Comparison of ENCODE assay signal across 28 mouse cellular contexts in the genomic region with DNA sequence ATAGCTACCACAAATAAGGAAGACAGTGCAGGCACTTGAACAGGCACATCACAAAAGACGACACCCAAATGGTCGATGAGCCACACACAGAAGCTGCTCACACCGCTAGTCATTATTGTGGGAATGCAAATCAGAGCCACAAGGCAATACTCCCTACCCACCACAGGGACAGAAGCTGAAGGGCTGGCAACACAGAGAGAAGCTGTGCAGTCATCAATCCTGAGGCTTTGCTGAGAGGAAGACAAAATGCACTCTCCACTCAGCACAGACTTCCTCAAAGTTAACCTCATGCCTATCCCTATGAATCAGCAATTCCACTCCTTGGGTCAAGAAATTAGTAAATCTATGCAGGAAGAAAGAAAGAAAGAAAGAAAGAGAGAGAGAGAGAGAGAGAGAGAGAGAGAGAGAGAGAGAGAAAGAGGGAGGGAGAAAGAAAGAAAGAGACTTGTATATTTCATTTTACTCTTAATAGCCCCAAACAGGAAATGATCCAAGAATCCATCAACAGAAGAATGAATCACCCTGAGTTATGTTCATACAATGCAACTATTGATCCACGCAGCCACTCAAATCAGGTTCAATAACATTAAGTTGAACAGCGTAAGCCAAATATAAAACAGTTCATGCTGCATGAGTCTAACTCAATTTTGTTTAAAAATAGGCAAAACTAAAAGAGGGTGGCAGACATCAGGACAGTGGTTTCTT. TPM values are rescaled to one million over a fixed set of nuclear protein-coding genes. Genes with fewer than 3 reads are reported as not detected.
DNase-seq lines count a peak whose midpoint lies in the region; TF ChIP-seq lines count a peak whose summit lies in the region.
"Had no signal": no experiment of that assay in that cellular context is flagged by ENCODE, and none has a peak within 500 bp of the region (broad histone marks: within the 10 kb centered on the region; RNA-seq: fewer than 3 reads in every experiment).

No protein-coding gene starts in this region.

- H3K9ac ChIP-seq in MEL (ENCODE audit: control insufficient read depth, low read depth, low read length, poor library complexity, severe bottlenecking), result no peak overlapping the region
- H3K9ac ChIP-seq: forebrain, embryonic 15.5 days; heart, embryonic 12.5 days; hindbrain, embryonic 13.5 days; limb, embryonic 12.5 days; lung, embryonic 15.5 days; midbrain, embryonic 12.5 days had no signal

- no peaks in the 10 kb centered on the region for H3K4me1 ChIP-seq in MEL (ENCODE audit: control insufficient read depth in 1 of 2, insufficient read depth in 2 of 2, low read length in 2 of 2)
- H3K4me1 ChIP-seq in bone marrow macrophage, adult 2 months (ENCODE audit: control insufficient read depth, insufficient read depth, low read length), result peaks cover 10% of the 10 kb centered on the region
- H3K4me1 ChIP-seq: forebrain, embryonic 10.5 days; forebrain, embryonic 15.5 days; heart, embryonic 12.5 days; hindbrain, embryonic 13.5 days; lung, embryonic 15.5 days; midbrain, embryonic 12.5 days had no signal

- H3K27ac ChIP-seq in MEL (ENCODE audit: control insufficient read depth, low read depth, low read length), result no peak overlapping the region
- peak overlapping the region; percentile 37 for H3K27ac ChIP-seq in bone marrow macrophage, adult 2 months (ENCODE audit: insufficient read depth, low read depth, low read length)
- H3K27ac ChIP-seq in macrophage, result peak overlapping the region; percentile 21
- H3K27ac ChIP-seq: forebrain, embryonic 10.5 days; forebrain, embryonic 15.5 days; heart, adult 2 months; hindbrain, embryonic 13.5 days; limb, embryonic 12.5 days; lung, embryonic 15.5 days; midbrain, embryonic 12.5 days had no signal

- peak; percentile 86 for DNase-seq in 3T3-L1 (ENCODE audit: low read depth, low spot score)
- peak; percentile 11 for DNase-seq in MEL (ENCODE audit: low read depth, low spot score)
- no peak for DNase-seq in cerebellum, postnatal 4 days (ENCODE audit: low spot score in 2 of 2)
- DNase-seq in layer of hippocampus, postnatal 36 days, result no peak
- DNase-seq in adrenal gland, adult 2 months, result no peak
- DNase-seq: adrenal gland, postnatal 36 days; cerebellum, adult 2 months; cerebellum, postnatal 14 days; gastrocnemius, postnatal 36 days; heart, adult 2 months; heart, postnatal 4 days; kidney, adult 11 months; kidney, postnatal 14 days; layer of hippocampus, adult 9-11 months; retina, postnatal 1 day; right cerebral cortex, postnatal 25 days; spleen, adult 18-20 months; thymus, postnatal 14 days had no signal

- no peak for TF ChIP-seq CTCF in MEL (IDR thresholded peaks at IDR 0.05 in 2 of 3, conservative IDR thresholded peaks at IDR 0.05 in 1 of 3; ENCODE audit: control insufficient read depth in 1 of 3, insufficient read depth in 1 of 3, low read depth in 2 of 3, low read length in 3 of 3, poor library complexity in 1 of 3, severe bottlenecking in 1 of 3)
- no peak for TF ChIP-seq CTCF in bone marrow macrophage, adult 2 months (IDR thresholded peaks at IDR 0.05; ENCODE audit: low read depth, low read length)

- no peaks in the 10 kb centered on the region for H3K79me2 ChIP-seq in MEL (ENCODE audit: control insufficient read depth, insufficient read depth, low read length, poor library complexity)
- H3K79me2 ChIP-seq in macrophage (ENCODE audit: inconsistent target), result no peaks in the 10 kb centered on the region

- no peak for TF ChIP-seq POLR2A in MEL (IDR thresholded peaks at IDR 0.05; ENCODE audit: control insufficient read depth in 1 of 2, insufficient read depth in 1 of 2, low read depth in 1 of 2, low read length in 2 of 2, poor library complexity in 1 of 2)
- TF ChIP-seq POLR2A in bone marrow macrophage, adult 2 months (IDR thresholded peaks at IDR 0.05; ENCODE audit: borderline replicate concordance, low read depth, low read length), result no peak

- H3K27me3 ChIP-seq in MEL (ENCODE audit: control insufficient read depth in 1 of 2, insufficient read depth in 2 of 2, low read length in 2 of 2), result no peaks in the 10 kb centered on the region
- H3K27me3 ChIP-seq: forebrain, embryonic 15.5 days; heart, embryonic 12.5 days; hindbrain, embryonic 13.5 days; limb, embryonic 12.5 days; lung, embryonic 15.5 days; megakaryocyte, embryonic 14.5 days; midbrain, embryonic 12.5 days had no signal

- no peaks in the 10 kb centered on the region for H3K9me3 ChIP-seq in MEL (replicated peaks; ENCODE audit: insufficient read depth, low read length)
- H3K9me3 ChIP-seq: forebrain, embryonic 10.5 days; forebrain, embryonic 15.5 days; hindbrain, embryonic 13.5 days; limb, embryonic 12.5 days; lung, embryonic 15.5 days; midbrain, embryonic 12.5 days had no signal

- H3K4me3 ChIP-seq in MEL (ENCODE audit: control insufficient read depth in 1 of 2, insufficient read depth in 1 of 2, low read depth in 2 of 2, low read length in 2 of 2) (no peak overlapping the region), macrophage (ENCODE audit: inconsistent target) (no peak overlapping the region)
- no peak overlapping the region for H3K4me3 ChIP-seq in bone marrow macrophage, adult 2 months (ENCODE audit: insufficient read depth, low read length)
- H3K4me3 ChIP-seq: forebrain, embryonic 10.5 days; forebrain, embryonic 15.5 days; heart, adult 2 months; heart, embryonic 12.5 days; hindbrain, embryonic 13.5 days; limb, embryonic 12.5 days; lung, embryonic 15.5 days; megakaryocyte, embryonic 14.5 days; midbrain, embryonic 12.5 days had no signal

- no peak for TF ChIP-seq EP300 in MEL (IDR thresholded peaks at IDR 0.05; ENCODE audit: low read depth in 1 of 2, low read length in 2 of 2)

- 47% methylated on average over 5 of the region's 5 CpGs for WGBS in macrophage (ENCODE audit: missing documents)

- H3K36me3 ChIP-seq in MEL (ENCODE audit: control insufficient read depth in 1 of 2, insufficient read depth in 2 of 2, low read length in 2 of 2), result peaks cover 0 to 3% of the 10 kb centered on the region in 2 experiments; a peak in 1 of 4 replicates
- peaks cover 12% of the 10 kb centered on the region; the same call in 1 of the 2 replicates for H3K36me3 ChIP-seq in macrophage (ENCODE audit: inconsistent target)

- no peak for TF ChIP-seq RAD21 in MEL (IDR thresholded peaks at IDR 0.05; ENCODE audit: low read depth, low read length)

TF ChIP-seq in MEL, 35 proteins besides CTCF, POLR2A, EP300 and RAD21 (continues in another document):
- TF ChIP-seq MAX (IDR thresholded peaks at IDR 0.05; ENCODE audit: low read length) (no peak), SIN3A (IDR thresholded peaks at IDR 0.05; ENCODE audit: low read length) (no peak), UBTF (IDR thresholded peaks at IDR 0.05; ENCODE audit: borderline replicate concordance, insufficient read depth, low read depth, low read length) (no peak), TCF12 (IDR thresholded peaks at IDR 0.05; ENCODE audit: low read depth, low read length) (no peak), MYC (IDR thresholded peaks at IDR 0.05; ENCODE audit: low read depth, low read length) (no peak), BHLHE40 (IDR thresholded peaks at IDR 0.05; ENCODE audit: borderline replicate concordance, low read depth, low read length) (no peak), TBP (IDR thresholded peaks at IDR 0.05; ENCODE audit: low read depth, low read length) (no peak), POLR2AphosphoS2 (IDR thresholded peaks at IDR 0.05; ENCODE audit: low read length) (no peak), JUND (IDR thresholded peaks at IDR 0.05; ENCODE audit: low read depth, low read length) (no peak), USF1 (IDR thresholded peaks at IDR 0.05; ENCODE audit: low read depth, low read length) (no peak), ZC3H11A (IDR thresholded peaks at IDR 0.05; ENCODE audit: low read depth, low read length) (no peak), MEF2A (IDR thresholded peaks at IDR 0.05; ENCODE audit: extremely low read depth, insufficient replicate concordance, low read depth, low read length, poor library complexity, severe bottlenecking) (no peak), KAT2A (conservative IDR thresholded peaks at IDR 0.05; ENCODE audit: low read depth, low read length) (no peak), ZMIZ1 (IDR thresholded peaks at IDR 0.05; ENCODE audit: low read depth, low read length) (no peak), MXI1 (IDR thresholded peaks at IDR 0.05; ENCODE audit: low read depth, low read length) (no peak), MAFK (IDR thresholded peaks at IDR 0.05; ENCODE audit: borderline replicate concordance, low read depth, low read length) (no peak), ZKSCAN1 (IDR thresholded peaks at IDR 0.05; ENCODE audit: low read depth, low read length) (no peak)

RNA-seq across cellular contexts. Expression of a gene that starts 44.0 kb away (rescaled TPM):
- 6.5 and 7.4 TPM in 2 replicates for total RNA-seq in MEL (2012; rRNA removed)
- polyA plus RNA-seq in MEL (2012; ENCODE audit: insufficient read depth in 1 of 2, insufficient read length in 2 of 2, low read depth in 1 of 2, low replicate concordance in 2 of 2, missing spikeins in 1 of 2) (10 to 100 TPM in 1 of 2 experiments, not detected in 1; 16.6 TPM), macrophage (2018) (4.6 to 5.8 TPM (median 5.3 TPM) in 3 replicates)
- 4.8 and 5.7 TPM in 2 replicates for polyA plus RNA-seq in bone marrow macrophage, adult 2 months (2012; ENCODE audit: insufficient read depth, insufficient read length, missing spikeins)
- total RNA-seq in macrophage (2018; cell fraction: chromatin; rRNA removed), result 100 to 1,000 TPM in 3 of 26 experiments, 10 to 100 TPM in 23; 16.8 to 212 (median 23.5) TPM
- 10 to 100 TPM in 2 of 26 experiments, 1 to 10 TPM in 24; 4.2 to 21.6 (median 6.0) TPM for total RNA-seq in macrophage (2018; cell fraction: cytosol; rRNA removed)
- 100 to 1,000 TPM in 2 of 26 experiments, 10 to 100 TPM in 23, 1 to 10 TPM in 1; 9.7 to 169 (median 17.6) TPM for total RNA-seq in macrophage (2018; cell fraction: nucleus; rRNA removed)
- 10 to 100 TPM; 23.2 to 24.9 TPM for total RNA-seq in layer of hippocampus, postnatal 36 days (2021)
- total RNA-seq in adrenal gland, adult 2 months (2021), result 10 to 100 TPM; 10.6 to 12.4 TPM
- polyA plus RNA-seq in adrenal gland, adult 2 months (2012; rRNA removed), result 5.1 and 7.2 TPM in 2 replicates

RNA-seq across cellular contexts. Expression of a gene that starts 58.0 kb away (rescaled TPM):
- total RNA-seq in MEL (2012; rRNA removed), result 16.6 and 18.4 TPM in 2 replicates
- polyA plus RNA-seq in MEL (2012; ENCODE audit: insufficient read depth in 1 of 2, insufficient read length in 2 of 2, low read depth in 1 of 2, low replicate concordance in 2 of 2, missing spikeins in 1 of 2) (10 to 100 TPM in 1 of 2 experiments, not detected in 1; 36.0 TPM), macrophage (2018) (22.5 to 63.8 TPM (median 46.7 TPM) in 3 replicates)
- polyA plus RNA-seq in bone marrow macrophage, adult 2 months (2012; ENCODE audit: insufficient read depth, insufficient read length, missing spikeins), result 88.8 and 97.7 TPM in 2 replicates
- total RNA-seq in macrophage (2018; cell fraction: chromatin; rRNA removed), result 1,000 to 10,000 TPM in 7 of 26 experiments, 100 to 1,000 TPM in 19; 215 to 1,872 (median 460) TPM
- total RNA-seq in macrophage (2018; cell fraction: cytosol; rRNA removed), result 100 to 1,000 TPM in 2 of 26 experiments, 10 to 100 TPM in 24; 47.1 to 182 (median 64.5) TPM
- total RNA-seq in macrophage (2018; cell fraction: nucleus; rRNA removed), result 1,000 to 10,000 TPM in 3 of 26 experiments, 100 to 1,000 TPM in 23; 163 to 1,561 (median 343) TPM
- 100 to 1,000 TPM; 110 to 118 TPM for total RNA-seq in layer of hippocampus, postnatal 36 days (2021)
- total RNA-seq in adrenal gland, adult 2 months (2021), result 10 to 100 TPM; 34.7 to 37.3 TPM
- 105 and 109 TPM in 2 replicates for polyA plus RNA-seq in adrenal gland, adult 2 months (2012; rRNA removed)

Comparison
In these comparisons a context has a peak if more than half of its experiments do, and no peak if none do; other contexts are left out.
1. DNase-seq: peak in 3T3-L1 (single experiment) and MEL (single experiment); none in cerebellum, postnatal 4 days (0 of 2), layer of hippocampus, postnatal 36 days (0 of 2) and adrenal gland, adult 2 months (single experiment).